Mouse (Mus musculus): ENCODE results near the gene Olfr66.

Olfr66 gene

DNA sequence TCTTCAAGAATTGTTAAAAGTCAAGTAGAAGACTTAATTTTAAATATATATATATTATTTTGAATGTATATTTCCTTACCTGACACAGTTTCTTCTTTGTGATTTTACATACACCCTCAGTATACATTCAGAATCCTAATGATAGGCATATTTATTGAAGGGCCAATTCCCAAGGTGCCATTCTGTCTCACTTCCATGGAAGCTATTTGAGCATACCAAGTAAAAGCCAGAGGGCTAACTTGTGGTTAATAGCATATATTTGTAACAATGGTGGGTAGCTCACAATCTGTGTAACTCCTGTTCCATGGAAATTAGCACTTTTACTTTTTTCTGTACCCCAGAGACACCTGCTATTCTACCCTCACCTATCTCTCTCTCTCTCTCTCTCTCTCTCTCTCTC lies at the start of gene Olfr66:
Olfr66 (minus strand) TSS at position 101 of the 400 bp plus-strand sequence.
- DNase-seq (ENCODE audit: low read depth, low spot score): no peak

DNA sequence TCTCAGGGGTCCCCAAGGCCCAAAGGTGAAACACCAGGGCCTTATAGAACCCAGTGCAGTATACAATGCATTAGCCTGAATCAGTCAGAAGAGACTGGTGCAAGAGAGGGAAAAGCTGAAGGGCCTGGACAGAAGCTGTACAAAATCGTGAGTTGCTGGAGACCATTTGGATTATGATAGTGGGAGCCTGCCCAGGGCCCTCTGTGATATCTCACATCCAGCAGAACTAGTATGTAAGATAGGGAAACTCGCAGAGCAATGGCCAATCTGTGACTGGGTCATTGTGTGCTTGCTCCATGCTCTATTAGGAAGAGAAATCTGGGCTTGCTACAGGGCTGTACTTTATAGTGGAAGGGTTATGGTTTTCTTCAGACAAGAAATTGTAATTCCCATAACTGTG lies 48.2 kb upstream of the Olfr66 start, which contains the start of gene Olfr632:
Olfr632 (plus strand) TSS at position 84 of the 400 bp plus-strand sequence.
- no peak for DNase-seq (ENCODE audit: low read depth, low spot score)

DNA sequence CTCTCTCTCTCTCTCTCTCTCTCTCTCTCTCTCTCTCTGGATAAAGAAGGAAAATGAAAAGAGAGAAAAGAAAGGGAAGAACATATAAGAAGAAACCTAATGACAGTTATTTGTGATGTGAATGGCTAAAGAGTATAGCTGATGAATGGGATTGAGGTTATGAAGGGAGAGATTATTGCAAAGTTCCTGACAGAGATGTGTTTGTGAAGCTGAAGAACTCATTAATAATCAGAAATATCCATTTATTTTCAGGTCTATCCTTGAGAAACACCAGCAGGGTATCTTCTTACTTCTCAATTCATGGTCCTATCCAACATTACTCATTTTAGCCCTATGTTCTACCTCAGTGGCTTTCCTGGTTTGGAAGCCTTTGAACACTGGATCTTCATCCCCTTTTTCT lies 42.5 kb upstream of the Olfr66 start, which contains the start of gene Olfr631:
Olfr631 (plus strand) TSS at position 301 of the 400 bp plus-strand sequence.
- DNase-seq (ENCODE audit: low read depth, low spot score): no peak

DNA sequence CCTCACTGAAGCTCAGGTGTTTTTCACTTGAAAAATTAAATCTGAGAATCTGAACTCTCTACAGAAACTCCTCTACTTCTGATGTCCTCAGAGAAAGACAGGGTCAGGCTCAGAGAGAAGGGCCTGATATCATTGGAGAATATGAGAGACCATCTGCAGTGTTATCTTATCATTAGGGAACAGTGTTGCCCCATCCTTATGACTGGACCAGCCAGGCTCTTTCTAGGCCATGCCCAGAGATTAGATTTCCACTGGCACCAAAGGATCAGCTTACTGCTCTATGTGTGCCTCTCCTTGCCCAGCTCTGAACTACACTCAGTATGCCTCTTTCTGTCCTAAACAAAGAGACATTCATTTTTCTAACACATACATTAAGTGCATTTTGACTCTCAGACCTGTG lies 29.3 kb upstream of the Olfr66 start:
- no peak for DNase-seq (ENCODE audit: low read depth, low spot score)

DNA sequence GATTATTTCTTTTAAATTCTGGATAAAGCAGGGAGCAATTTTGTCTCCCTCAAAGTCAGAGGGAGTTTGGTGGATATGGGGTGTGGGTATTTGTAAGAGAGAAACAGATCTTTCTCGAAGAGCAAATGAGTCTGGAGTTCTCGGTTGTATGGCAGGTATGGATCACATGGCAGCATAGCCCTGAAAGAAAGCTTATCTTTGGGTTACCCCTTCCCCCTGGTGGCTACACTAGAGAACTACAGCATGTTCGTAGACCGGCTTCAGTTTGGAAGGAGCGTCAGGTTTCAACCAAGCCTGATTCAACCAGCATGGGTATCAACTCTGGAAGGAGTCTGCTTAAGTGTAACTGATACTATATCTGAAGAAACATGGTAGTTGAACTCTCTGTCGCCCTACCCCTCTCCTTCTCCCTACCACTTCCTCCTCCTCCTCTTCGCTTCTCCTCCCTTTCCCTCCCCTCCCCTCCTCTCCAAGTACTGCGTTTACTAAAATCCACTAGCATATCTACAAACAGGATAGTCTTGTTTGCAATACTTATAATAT lies 27.0 kb upstream of the Olfr66 start:
- no peak for DNase-seq (ENCODE audit: low read depth, low spot score)

DNA sequence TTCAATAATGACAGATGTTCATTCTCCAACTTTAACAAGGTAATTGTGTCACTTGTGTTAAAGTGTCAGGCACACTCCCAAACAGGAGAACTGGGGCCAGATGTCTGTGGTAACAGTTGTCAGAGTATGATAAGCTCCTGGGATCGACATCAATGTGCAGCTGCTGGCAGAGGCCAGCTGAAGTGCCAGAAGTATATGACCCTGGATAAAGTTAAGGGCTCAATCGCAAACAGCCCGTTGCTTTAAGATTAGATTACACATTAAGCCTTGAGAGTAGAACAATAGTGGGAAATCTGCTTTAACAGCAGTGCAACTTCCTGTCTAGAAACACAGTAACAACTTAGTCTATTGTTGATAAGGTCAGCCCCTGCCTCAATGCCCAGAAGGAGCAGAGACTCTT lies 24.0 kb upstream of the Olfr66 start:
- DNase-seq (ENCODE audit: low read depth, low spot score): no peak

DNA sequence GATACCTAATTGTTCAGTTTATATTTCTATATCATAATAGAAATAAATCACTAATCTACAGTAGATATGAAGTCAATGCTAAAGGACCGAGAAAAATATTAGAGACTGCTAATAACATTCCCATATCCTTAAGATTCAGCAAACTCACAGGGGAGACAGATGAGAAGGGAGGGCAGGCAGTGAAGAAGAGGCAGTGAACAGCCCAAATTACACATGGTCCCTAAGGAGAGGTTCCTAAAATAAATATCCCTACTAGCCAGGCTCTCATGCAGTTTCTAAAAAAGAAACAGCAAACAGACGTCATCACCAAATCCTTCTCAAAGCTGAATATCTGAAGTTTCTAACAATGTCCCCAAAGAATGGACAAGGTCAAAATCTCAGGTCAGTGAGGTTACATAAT lies 17.1 kb upstream of the Olfr66 start, which contains the start of gene Olfr65:
Olfr65 (plus strand) TSS at position 301 of the 400 bp plus-strand sequence.
- no peak for DNase-seq (ENCODE audit: low read depth, low spot score)

DNA sequence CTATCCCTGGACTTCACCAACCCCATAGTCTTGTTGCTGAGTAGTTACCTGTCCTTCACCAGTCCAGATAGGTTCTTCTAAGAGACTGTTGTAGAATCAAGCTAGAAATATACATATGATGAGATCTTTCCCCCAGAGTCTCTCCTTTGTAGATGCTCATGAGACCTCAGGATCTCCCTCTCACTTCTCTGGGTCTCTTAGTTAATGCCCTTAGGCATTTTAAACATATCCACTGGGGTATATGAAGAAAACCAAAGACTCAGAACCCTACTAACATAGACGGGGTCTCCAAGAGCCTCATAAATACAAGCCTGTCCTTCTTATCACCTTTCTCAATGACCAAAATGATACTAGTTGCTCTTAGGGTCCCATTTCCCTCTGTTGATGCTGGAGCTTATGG lies 8.3 kb upstream of the Olfr66 start, which contains the start of gene Olfr64:
Olfr64 (minus strand) TSS at position 101 of the 400 bp plus-strand sequence.
- no peak for DNase-seq (ENCODE audit: low read depth, low spot score)

DNA sequence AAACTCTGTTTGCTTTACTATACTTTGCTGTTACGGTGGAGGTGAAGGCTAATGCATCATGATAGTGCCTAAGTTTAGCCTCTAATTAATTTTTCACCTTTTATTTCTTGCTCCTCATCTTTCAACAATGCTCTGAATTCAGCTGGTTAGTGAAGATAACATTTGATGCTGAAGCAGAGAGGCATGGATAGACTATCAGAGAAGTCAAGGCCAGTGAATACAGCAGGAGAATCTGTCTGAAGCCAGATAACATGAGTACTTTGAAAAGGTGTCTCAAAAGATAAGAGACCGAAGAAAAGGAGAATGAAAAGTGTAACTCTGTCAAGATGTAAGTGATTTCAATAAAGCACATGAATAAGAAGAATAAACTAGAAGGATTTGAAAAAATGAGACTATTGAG lies 9.0 kb downstream of the Olfr66 start:
- DNase-seq (ENCODE audit: low read depth, low spot score): no peak

DNA sequence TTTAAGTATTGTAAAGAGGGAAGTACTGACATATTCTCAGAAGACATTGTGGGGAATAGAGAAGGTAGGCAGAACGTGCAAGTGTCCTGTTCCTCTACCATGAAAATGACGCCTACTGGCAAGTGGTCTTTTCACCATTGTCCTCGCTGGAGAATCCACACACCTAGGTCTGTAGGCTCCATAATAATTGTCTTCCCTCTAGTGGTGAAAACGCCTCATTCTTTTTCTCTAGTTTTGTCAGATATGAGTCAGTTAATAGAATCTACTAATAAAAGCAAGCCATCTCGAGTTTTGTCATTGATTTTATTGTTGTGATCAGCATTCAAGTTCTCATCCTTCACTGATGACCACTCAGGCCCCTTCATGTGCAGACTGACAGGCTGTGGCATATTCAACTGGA lies 11.6 kb downstream of the Olfr66 start:
- DNase-seq (ENCODE audit: low read depth, low spot score): no peak

DNA sequence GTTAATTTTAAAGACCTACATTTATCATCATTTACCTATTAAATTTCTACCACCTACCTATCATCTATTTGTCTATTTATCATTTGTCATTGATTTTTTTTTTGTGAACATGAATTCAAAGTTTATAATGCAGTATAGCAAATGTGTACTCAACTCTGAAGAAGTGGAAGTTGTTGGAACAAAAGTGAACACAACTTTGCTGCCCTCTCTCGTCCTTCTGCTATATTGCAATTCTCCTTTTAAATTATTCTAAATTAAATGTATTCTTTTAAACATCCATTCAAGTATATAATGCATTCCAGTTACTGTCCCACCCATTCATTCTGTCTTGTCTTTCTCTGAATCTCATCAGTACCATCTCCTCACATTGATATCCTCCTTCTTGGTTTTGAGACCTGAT lies 13.0 kb downstream of the Olfr66 start:
- no peak for DNase-seq (ENCODE audit: low read depth, low spot score)

DNA sequence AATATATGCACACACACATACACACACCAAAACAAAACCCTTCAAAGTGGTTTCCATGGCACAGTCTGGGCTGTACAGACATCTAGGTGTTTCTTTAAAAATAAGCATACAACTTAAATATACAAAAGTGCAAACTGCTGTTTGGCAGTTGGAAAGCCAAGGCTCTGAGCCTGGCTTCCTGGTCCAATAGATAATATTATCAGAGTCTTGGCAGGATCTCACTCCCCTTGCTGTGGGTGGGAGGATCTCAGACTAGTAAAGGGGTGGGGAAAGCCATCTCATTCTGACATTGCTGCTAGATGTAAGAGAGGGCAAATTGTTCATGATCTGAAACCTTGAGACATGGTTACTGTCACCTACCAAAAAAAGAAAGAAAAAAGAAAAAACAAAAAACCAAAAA lies 15.4 kb downstream of the Olfr66 start:
- no peak for DNase-seq (ENCODE audit: low read depth, low spot score)

DNA sequence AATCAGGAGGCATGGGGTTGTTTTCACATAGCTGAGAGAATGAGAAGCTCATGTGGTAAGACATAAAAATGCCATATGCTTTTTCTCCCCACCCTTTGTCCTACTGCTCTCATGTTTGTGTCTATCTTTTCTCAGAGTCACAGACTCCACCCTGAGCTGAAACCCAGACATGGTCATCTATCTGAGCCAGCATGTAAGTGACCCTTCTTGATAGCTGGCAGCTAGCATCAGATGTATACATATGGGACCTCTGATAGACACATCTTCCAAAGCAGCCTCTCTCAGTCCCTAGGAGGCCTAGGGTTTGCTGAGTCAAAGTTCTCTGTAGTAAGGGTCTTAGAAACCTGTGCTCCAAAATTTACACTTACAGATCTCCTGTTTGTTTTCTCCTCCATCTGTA lies 20.3 kb downstream of the Olfr66 start:
- DNase-seq (ENCODE audit: low read depth, low spot score): no peak

DNA sequence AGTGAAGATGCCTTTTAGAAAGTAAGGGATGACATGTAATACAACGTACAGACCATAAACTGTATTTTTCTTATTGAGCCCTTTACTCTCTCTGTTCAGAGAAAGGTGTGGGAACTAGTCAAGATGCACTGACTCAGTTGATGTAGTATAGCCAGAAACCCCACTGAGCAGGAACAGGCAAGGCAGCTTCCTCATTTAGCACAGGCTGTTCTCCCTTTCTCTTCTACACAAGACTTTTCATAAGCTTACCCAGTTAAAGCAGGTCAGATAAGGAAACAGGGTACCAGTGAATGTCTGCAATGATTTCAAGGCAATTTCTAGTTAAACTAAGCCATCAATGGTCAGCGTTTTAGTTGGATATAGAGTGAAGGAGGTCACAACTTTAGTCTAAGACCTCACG lies 24.5 kb downstream of the Olfr66 start:
- no peak for DNase-seq (ENCODE audit: low read depth, low spot score)

DNA sequence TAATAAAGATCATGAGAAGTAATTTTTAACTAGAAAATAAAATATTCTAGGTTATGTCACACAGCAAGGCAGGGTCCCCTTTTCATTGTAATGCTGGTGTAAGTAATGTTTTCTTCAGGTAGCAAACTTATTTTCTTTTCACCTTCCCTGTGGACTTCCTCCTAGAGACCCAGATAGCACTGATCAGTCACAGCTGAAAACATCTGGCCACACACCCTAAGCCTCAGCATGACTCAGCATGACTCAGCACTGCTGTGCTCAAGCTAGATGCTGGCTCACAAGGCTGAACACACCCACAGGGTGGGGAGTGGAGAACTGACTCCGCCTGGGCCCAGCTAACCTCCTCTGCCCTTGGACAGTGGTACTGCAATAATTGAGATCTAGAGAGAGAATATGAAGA lies 25.2 kb downstream of the Olfr66 start:
- DNase-seq (ENCODE audit: low read depth, low spot score): no peak

DNA sequence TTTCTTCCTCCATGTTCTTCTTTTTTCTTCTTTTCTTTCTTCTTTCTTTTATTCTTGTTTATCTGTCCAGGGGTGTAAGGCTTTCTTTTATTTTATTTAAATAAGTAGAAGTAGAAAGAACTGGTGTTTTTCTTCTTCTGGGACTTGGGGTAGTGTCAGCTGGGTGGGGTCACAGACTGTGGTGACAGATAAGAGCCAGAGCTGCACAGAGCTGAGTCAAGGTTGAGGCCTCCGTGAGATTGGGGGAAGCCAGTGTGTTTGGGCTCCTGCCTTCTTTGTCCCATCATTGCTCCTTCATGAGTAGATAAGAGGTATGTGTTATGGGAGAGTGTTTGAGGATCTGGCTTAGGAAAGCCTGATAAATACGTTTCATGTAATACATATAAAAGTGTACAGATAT lies 27.0 kb downstream of the Olfr66 start:
- no peak for DNase-seq (ENCODE audit: low read depth, low spot score)

DNA sequence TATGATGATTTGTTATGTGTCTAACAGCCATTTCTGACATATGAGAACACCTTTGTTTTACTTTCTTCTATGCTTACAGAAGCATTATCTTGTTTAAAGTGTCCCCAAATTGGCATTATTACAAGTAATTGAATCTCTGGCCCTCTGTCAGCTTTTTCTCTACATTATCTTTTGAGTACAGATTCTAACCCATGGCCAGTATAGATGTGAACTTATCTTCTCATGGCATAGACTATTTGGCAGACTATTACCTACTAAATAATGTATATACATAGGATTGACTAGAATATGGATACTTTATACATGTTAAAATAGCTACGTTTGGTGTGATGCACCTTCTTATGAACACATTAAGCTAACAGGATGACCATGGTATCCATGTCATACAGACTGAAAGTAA lies 31.4 kb downstream of the Olfr66 start:
- DNase-seq (ENCODE audit: low read depth, low spot score): no peak

DNA sequence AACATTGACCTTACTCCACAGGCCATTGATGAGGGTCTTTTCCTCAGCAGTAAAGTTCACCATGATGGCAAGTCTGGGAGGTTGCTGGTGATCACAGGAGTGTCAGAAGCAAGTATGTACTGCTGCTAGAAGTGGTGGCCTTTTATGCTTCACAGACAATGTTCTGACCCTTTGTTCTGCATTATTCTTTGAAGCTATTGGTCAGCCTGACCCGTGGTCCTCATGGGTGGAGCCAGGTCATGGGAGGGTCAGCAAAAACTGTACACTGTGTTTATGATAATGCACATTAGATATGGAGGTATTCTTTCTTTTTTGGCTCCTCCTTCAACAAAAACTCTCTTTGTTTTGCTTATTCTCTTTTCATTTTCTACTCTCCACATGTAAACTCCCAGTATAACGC lies 33.0 kb downstream of the Olfr66 start, which contains the start of gene Hbb-y:
Hbb-y (minus strand) TSS at position 127 of the 400 bp plus-strand sequence.
- DNase-seq (ENCODE audit: low read depth, low spot score): no peak

DNA sequence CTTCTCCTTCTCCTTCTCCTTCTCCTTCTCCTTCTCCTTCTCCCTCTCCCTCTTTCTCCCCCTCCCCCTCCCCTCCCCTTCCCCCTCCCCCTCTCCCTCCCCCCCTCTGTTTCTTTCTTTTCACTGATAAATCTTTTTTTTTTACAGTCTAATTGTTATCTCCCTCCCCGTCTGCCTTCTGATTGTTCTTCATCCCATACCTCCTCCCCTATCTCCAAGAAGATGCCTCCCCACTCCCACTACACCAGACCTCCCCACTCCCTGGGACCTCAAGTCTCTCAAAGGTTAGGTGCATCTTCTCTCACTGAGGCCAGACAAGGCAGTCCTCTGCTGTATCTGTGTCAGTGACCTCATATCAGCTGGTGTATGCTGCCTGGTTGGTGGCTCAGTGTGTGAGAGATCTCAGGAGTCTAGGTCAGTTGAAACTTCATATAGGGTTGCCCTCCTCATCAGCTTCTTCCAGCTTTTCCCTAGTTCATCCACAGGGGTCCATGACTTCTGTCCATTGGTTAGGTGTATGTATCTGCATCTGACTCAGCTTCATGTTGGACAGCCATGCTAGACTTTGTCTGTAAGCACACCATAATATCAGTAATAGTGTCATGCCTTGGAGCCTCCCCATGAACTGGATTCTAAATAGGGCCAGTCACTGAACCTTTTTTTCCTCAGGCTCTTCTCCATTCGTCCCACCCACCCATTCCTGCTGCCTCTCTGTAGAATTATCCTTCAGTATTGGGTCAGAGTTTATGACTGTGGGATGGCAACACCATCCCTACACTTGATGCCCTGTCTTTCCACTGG lies 41.3 kb downstream of the Olfr66 start:
- DNase-seq (ENCODE audit: low read depth, low spot score): no peak

DNA sequence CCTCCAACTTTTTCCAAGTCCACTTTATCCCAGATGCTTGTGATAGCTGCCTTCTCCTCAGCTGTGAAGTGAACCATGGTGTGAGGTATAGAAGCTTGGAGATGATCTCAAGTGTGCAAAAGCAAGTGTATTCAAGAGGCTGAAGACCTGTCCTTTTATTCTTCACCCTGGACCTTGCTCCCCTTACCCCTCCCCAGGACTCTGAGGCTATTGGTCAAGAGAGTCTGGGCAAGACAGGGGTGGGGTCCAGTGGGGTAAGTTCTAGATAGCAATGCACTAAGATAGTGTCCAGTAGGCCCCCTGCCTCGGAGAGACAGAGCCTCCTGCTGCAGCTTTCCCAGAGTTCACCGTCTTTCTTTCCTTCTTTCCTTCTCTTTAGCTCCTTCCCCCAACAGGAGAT lies 43.0 kb downstream of the Olfr66 start, which contains the start of gene Hbb-bh1:
Hbb-bh1 (minus strand) TSS at position 131 of the 400 bp plus-strand sequence.
- no peak for DNase-seq (ENCODE audit: low read depth, low spot score)

DNA sequence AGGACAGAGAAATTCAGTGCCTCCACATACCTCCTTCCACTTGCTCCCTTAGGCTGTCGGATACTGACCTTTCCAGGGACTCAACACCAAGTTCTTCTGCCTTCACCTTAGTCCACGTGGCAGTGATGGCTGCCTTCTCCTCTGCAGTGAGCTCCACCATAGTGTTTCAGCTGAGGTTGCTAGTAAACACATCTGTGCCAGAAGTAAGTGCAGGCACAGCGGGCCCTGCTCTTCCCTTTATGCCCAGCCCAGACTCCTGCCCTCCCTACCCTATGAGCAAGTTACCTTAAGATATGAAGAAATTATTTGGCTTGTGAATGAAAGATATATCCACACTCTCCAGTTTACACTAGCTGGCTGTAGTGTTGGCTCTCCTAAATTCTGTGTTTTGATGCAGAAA lies 45.8 kb downstream of the Olfr66 start, which contains the start of gene Hbb-bh2:
Hbb-bh2 (minus strand) TSS at position 253 of the 400 bp plus-strand sequence.
- no peak for DNase-seq (ENCODE audit: low read depth, low spot score)
